Mouse (Mus musculus) inflammation-experienced regulatory T-cells, adult 6 months (primary cell): Measurements from ENCODE around the gene Rcor1. TPM values are rescaled to one million over a fixed set of nuclear protein-coding genes. Genes with fewer than 3 reads are reported as not detected.
A peak's percentile ranks its signal among the peaks of the same experiment; 100 is the strongest.
"Not testable (repeated sequence)": the region's sequence is repeated elsewhere in the genome, so short reads cannot be mapped to it uniquely, and the experiment has no call there.

Source experiments
- ATAC-seq: one replicate; pipeline ENCODE4 v1.8.0; 2017
- polyA plus RNA-seq, 3 experiments: library from polyadenylated mRNA; unstranded; fragments of 100-300 nt; shearing (Covaris generic); gene quantifications; one replicate each; pipeline ENCODE4 v1.2.1; 2017

Gene Rcor1
- polyA plus RNA-seq, 3 experiments from 2014 or later = 13.6 to 19.7 (median 14.7) TPM

- ATAC-seq = not testable (repeated sequence)
Observed at GRCm38 (mm10) chr12:111069299-111069698, 30.1 kb downstream of the Rcor1 start.

GRCm38 (mm10) chr12:111071009-111071408, 31.9 kb downstream of the Rcor1 start:
- no peak for ATAC-seq

- peak; percentile 98 for ATAC-seq
Observed at GRCm38 (mm10) chr12:111071477-111072152, 32.5 kb downstream of the Rcor1 start.

DNA sequence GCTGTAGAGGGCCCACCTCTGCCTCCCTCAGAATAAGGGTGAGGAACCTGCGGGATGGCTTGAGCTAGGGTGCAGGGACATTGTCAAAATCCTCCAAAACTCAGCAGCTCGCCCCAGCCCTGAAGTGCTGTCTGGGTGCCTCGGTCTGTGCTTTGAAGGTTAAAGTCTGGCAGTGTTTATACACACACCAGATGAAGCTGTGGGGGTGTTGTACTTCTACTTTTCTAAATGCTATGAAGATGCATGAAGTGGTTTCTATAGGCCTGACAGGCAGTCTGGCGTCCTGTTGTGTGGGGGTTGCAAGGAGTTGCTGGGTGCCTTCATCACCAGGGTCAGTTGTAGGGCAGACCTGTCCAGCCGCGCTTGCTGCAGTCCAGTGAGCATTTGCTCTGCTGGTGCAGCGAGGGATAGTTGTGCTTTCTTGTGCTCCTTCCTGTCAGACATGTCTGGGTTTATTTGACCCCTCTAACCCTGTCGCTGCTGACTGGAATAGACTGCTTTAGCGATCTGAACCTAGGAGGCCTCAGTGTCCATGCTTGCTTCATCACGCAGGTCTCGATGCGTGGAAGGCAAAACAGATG, 37.3 kb downstream of the Rcor1 start:
- ATAC-seq = no peak

DNA sequence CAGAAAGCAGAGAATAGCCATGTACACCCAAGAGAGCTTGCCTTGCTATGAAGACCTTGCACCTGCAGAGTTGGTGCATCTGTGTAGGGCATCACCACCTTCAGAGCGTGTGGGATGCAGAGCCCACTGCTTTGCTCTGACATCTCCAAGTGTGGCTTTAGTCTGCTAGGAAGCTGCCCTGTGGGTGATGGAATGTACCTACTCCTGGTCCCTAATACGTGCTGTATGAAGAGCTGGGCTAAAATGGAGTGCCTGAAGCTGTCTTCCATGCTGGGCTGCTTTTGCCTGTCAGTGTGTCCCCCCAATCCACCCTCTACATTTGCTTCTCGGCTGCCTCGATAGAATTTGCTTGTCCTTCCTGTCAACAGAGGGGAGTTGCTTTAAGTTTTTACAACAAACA, 46.4 kb downstream of the Rcor1 start:
- ATAC-seq = no peak

- no peak for ATAC-seq
Observed at GRCm38 (mm10) chr12:111087066-111087465, 47.9 kb downstream of the Rcor1 start.

- peak; percentile 77 for ATAC-seq
Observed at GRCm38 (mm10) chr12:111088186-111088585, 49.0 kb downstream of the Rcor1 start.

DNA sequence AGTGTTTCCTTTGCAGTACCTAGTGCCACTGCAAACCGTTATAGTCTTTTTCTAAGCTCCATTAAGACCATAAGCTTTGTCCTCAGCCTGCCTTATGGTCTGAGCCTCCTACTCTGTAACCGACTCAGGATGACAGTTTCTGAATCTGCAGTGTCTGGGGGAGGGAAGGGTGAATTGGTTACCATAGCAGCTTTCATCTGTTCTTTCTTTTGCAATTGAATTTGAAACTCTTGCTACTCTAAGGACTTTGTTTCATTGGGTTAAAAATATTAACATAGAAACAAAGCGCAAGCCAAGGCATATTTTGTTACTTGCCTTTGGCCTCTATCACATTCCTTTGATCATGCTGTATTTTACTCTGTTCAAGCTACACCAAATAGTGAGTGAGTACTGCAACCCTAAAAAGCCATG, 49.6 kb downstream of the Rcor1 start:
- ATAC-seq = no peak

- ATAC-seq = no peak
Observed at GRCm38 (mm10) chr12:111089145-111089544, 50.0 kb downstream of the Rcor1 start.

GRCm38 (mm10) chr12:111090801-111091200, 51.6 kb downstream of the Rcor1 start:
- ATAC-seq = no peak

- ATAC-seq = no peak
Observed at GRCm38 (mm10) chr12:111091981-111092380, 52.8 kb downstream of the Rcor1 start.

DNA sequence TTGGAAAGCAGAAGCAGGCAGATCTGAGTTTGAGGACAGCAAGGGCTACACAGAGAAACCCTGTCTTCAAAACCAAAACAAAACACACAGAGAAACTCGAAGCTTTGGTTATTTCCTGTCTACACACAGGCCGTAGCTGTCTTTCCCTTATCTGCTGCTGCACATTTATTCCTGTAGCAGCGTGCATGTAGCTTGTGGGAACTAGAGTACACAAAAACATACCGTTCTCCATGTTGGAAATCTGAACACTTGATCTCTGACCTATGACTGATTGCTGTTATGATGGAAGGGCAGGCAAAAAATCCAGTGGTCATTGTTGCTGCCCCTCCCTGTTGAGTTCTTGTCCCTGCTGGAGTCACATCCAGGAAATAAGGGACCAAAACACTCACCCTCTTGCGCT, 54.9 kb downstream of the Rcor1 start:
- no peak for ATAC-seq

DNA sequence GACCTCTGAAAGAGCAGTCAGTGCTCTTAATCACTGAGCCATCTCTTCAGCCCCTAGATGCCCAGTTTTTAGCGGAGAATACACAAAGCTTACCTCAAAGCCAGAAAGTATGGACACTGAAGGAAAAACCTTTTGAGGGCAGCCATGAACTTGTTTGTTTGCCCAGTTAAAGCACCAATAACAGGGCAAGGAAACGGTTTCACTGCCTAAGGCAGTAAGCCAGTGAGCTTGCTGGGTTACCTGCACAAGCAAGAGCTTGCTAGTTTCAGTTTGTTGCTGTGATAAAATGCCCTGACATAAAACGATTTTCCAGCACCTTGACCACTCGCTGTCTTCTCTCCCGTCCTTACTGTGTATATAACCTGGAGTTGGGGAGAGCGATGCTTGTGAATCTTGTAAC, 55.9 kb downstream of the Rcor1 start:
- no peak for ATAC-seq

DNA sequence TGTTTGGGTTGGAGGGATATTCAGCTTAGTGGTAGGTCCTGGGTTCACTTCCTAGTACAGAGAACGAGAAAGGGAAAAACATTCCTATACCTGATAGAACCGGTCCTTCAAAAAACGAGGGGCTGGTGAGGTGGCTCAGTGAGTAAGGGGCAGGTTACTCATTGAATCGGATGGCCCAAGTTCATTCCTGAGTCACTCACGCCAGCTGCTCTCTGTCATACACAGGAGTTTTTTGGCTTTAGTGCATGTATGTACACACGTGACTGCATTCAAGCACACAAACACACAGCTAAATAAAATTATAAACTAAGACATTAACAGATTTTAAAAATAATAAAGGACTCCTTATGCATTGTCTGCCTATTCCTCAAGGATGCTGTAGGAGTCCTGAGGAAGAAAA, 57.1 kb downstream of the Rcor1 start:
- ATAC-seq = no peak

DNA sequence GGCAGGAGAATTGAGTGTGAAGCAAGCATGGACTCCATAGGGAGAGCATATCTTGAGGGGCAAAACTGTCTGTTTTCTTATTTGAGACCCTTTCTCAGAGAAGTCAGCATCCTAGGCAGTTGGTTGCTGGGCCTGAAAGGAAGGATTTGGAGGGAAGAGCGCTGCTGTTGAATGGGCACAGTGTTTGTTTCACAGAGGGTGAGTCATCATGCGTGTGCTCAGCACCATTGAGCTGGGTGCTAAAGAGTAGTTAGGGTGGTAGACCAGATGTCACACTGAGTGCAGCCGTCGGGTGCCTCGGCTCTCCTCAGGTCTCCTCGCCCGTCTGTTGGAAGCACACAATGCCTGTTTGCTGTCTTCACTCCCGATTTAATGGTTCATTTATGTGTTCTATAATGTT, 57.9 kb downstream of the Rcor1 start:
- ATAC-seq = no peak

DNA sequence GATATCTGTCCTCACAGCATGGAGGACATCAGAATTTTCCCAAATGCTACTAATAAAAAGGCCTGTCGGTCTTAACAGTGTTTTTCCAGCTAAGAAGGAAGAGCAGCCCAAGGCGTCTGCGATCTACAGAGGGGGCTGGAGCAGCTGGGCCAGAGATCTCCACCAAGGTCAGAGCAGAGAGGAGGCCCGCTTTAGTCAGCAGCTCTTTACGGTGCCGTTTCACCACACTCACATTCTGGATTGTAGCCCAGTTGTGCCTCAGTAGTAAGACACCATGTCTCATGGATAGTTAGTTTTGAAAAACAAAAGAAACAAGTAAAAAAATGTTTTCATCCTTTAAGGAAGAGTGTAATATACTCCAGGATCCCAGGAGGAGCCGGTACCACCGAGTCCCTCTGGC, 72.0 kb downstream of the Rcor1 start:
- ATAC-seq = no peak

GRCm38 (mm10) chr12:111114593-111114992, 75.4 kb downstream of the Rcor1 start:
- no peak for ATAC-seq

- no peak for ATAC-seq
Observed at GRCm38 (mm10) chr12:111119506-111120085, 80.4 kb downstream of the Rcor1 start.

DNA sequence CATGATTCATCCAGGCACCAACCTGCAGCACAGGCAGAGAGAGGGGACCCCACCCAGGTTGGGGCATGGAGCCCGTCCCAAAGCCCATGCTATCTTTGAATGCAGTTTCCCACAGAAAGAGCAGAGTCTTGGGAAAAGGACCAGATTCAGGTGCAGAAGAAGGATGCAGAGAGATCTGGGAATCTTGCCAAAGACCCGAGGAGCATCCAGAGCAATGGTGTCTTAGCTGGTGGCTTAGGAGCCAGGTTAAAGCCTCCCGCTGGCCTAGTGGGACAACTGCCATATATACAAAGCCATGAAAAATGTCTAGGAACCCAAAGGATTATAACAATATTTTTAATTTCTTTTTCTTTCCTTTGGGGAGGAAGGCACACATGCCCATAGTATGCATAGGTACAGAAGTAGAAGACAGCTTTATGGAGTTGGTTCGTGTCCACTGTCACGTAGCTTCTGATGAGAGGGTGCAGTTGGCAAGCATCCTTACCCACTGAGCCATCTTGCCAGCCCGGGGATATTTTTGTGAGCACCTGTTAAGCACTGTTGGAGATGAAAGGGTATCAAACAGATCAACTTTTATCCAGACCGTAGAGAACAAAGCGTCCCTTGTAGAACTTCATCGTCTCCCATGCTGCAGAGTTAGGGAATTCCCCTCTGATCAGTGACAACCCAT, 82.0 kb downstream of the Rcor1 start:
- ATAC-seq = no peak

- ATAC-seq = no peak
Observed at GRCm38 (mm10) chr12:111122332-111122852, 83.2 kb downstream of the Rcor1 start.

DNA sequence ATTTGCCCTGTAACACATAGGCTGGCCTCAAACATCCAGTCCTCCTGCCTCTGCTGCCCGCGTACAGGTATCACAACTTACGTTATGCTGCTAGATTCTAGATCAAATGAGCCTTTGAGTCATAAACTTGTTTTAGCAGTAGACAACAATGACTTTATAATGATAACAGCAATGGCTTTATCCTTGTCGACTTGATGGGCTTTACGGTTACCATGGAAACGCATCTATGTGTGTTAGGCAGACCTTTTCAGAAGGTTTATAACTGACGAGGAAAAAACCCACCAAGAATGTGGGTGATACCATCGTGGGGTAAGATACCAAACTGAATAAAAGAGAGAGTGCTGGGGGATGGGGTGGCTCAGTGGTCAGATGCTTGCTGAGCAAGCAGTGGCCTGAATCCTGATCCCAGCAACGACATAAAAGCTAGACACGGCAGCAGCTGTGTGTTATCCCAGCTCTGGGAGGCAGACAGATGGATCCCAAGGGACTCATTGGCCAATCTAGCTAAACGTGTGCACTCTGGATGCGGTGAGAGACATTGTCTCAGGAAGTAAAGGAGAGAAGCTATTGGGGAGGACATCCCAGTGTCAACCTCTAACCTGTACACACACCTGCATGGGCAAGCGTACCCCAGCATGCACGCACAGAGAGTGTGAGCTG, 85.6 kb downstream of the Rcor1 start:
- no peak for ATAC-seq

DNA sequence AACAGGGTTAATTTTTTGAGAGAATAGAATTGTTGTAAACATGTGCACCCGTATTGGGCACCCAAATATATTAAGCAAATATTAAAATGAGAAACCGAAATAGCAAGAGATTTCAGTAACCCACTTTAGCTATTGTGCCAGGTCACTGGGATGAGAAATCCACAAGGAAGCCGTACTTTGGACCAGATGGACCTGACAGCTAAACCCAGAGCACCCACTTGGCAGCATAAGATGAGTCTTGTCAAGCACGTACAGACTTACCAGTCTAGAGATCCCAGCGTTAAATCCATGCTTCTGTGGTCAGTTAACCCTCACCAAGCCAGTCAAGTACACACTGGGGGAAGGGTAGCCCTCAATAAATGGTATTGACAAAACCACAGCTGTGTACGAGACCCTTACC, 86.5 kb downstream of the Rcor1 start:
- no peak for ATAC-seq

- ATAC-seq = no peak
Observed at GRCm38 (mm10) chr12:111134169-111134568, 95.0 kb downstream of the Rcor1 start.
